Mouse (Mus musculus) T-helper 2 cell (primary cell): ENCODE data around the gene Cd81.

Experiments
- in situ Hi-C: fragments of 300-600 bp; cut with MboI, MseI; formaldehyde crosslinking; loops from one replicate; pipeline ENCODE4 v1.15.1; 2025; ENCODE audit warnings: high pct_unique_total_duplicates

The Cd81 gene

DNA sequence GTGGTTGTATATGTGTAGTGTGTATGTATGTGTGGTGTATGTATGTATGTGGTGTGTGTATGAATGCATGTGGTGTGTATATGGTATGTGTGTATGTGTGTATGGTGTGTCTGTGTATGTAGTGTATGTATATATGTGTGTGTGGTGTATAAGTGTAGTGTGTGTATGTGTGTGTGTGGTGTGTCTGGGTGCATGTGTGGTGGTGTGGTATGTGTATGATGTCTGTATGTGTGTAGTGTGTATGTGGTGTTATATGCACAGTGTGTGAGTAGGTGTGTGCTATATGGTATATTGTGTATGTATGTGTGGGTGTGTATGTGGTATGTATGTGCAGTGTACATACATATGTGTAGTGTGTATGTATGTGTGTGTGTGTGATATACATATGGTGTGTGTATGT is 32.5 kb upstream of the Cd81 start:
- in situ Hi-C loops = no loop called here

DNA sequence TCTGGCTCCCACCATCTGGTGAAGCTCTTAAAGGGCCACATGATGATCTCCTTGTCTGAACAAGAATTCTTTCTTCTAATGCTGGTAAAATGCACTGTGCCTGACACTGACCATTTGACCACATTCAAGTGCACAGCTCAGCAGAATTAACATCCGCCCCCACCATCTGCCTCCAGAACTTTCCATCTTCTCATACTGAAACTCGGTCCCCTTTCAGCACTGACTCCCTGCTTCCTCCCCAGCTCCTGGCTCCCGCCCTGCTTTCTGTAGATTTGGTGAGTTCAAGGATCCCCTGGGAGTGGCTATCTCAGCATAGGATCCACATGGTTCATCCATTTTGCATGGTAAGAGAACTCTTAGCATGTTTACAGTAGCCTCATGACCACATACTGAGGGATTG is 31.8 kb upstream of the Cd81 start:
- in situ Hi-C loops = no loop called here

DNA sequence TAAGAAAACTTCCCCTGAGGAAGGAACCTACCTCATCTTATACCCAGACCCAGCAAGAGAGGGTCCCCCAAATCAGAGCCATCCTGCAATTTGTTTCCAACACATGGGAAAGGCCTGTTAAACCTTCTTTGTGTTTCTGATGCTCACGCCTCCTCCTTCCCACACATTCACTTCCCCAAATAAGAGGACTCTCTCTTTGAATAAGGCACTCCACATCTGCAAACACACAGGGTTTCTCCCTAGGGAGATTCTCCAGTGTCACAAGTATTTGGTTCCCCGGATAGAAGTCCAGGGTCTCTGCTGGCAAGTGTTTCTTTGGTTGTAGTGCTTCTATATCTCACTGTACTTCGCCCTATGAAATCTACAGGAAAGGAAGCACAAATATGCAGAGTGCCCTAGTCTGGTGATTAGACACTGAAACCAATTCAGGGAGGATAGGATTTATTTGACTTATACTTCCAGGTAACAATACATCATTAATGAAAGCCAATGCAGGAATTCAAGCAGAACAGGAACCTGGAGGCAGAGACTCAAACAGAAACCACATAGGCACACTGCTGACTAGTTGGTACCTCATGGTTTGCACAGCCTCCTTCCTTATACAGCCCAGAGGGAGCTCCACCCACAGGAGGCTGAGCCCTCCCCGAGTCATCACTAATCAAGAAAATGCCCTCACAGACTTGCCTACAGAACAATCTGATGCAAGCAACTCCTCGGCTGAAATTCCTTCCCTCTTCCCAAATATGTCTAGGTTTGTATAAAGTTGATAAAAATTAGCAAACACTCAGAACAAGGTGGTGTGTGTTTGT is 31.0 kb upstream of the Cd81 start:
- in situ Hi-C loops = no loop called here

DNA sequence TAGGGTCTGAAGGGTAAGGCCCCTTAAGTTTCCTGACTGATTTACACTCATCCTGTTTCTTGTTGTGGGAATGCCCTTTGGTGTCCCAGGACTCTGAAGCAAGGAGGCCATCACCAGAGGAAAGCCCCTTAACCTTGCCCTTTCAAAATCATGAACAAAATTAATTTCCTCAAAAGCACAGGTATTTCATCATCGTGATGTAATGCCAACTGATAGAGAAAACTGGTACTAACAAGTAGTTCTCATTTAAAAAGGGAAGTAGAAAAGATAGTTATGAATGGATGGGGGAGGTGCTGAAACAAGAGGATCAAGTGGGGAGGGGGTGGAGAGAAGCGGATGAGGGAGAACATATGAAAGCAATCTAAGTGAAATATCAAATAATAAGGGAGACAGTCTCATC is 29.0 kb upstream of the Cd81 start:
- in situ Hi-C loops = no loop called here

DNA sequence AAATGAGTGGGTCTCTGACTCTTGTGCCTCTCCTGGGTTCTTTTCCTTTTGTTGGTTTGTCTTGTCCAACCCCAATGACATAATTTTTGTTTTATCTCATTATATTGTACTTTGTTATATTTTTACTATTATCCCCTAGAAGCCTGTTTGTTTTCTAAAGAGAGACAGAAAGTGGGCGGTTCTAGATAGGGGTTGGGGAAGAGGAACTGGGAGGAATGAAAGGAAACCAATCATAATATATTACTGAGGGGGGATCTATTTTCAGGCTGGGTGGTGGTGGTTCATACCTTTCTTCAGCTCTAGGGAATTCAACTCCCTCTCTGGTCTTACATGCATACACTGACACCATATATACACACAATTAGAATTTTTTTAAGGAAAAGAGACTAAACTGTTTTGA is 28.2 kb upstream of the Cd81 start:
- in situ Hi-C loops = no loop called here

DNA sequence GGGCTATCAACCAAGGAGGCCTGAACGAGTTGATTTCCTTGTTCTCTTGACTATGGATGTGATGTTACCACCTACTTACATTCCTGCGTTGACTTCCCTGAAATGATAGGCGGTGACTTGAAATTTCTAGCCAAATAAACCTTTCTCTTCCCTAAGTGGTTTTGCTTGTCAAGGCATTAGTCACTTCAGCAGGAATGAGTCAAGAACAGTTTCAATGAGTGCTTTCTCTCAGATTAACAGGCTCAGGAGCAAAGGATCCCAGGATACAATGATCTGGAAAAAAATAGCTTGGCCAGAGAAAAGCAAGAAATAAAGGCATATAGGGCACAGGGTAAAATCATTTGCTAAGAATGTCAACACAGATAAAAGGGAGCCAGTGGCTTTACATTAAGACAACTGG is 27.0 kb upstream of the Cd81 start:
- in situ Hi-C loops = no loop called here

DNA sequence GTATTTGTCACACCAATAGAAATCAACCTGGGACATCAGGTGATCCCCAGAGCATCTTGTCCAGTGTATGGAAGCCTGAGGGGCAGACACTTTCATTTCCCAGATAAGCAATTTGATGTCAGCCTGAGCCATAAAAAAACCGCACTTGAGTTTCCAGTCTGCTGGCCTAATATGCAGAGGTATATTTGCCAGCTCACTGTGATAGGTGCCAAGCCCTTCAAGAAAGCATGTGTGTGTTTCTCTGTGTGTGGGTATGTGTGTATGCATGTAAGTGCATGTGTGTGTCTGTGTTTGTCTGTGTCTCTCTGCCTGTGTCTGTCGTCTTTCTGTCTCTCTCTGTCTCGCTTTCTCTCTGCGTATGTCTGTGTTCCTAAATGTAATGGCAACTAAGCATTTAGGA is 25.3 kb upstream of the Cd81 start:
- in situ Hi-C loops = no loop called here

DNA sequence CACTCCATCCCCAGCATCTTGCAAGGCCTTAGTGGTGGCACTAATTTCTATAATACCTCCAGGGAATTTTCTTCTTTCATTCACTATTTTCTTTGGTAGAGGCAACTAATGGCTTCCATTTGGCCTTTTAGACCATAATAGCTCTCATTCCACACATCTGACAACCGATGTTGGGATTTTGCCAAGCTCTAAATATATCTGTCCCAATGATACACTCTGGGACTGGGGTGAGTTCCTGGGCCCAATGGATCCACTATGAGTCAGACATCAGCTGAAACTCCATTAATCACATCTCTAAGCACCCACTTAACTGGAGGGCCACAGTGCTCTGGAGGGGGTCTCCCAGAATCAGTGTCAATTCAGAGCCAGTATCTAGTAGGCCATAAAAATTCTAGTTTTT is 20.7 kb upstream of the Cd81 start:
- in situ Hi-C loops = no loop called here

DNA sequence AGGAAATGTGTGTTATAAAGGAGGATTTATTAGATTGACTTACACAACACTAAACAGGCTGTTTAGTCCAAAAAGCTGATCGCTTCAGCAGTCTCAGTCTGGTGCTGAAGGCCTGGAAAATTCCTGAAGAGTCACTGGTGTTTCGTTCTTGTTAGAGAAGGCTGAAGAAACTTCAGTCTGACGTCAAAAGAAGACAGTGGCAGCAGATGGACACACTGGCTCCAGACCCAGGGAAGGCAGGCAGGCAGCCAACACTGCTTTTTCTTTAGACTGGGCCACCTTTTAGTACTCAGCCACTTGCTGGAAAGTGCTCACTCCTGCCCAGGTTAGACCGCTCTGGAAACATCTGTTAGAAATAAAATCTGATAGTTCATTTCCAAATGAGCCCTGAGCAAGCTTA is 19.0 kb upstream of the Cd81 start:
- in situ Hi-C loops = no loop called here

DNA sequence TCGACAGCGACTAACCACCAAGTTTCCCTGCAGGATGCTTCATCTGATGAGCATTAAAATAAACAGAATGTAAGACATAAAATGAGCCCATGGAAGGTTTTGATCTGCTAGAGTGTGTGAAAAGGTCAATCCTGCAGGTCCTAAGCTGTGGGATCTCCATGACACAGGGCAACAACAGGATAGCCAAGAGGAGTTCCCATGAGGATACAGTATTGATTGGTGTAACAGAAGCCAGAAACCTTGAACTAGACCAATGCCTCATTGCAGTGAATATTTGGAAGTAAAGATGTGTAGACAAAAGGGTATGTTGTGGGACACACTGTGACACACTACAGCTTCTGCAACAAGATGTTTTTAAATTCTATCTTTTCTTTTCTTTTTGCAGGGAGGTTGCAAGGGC is 18.4 kb upstream of the Cd81 start:
- in situ Hi-C loops = no loop called here

DNA sequence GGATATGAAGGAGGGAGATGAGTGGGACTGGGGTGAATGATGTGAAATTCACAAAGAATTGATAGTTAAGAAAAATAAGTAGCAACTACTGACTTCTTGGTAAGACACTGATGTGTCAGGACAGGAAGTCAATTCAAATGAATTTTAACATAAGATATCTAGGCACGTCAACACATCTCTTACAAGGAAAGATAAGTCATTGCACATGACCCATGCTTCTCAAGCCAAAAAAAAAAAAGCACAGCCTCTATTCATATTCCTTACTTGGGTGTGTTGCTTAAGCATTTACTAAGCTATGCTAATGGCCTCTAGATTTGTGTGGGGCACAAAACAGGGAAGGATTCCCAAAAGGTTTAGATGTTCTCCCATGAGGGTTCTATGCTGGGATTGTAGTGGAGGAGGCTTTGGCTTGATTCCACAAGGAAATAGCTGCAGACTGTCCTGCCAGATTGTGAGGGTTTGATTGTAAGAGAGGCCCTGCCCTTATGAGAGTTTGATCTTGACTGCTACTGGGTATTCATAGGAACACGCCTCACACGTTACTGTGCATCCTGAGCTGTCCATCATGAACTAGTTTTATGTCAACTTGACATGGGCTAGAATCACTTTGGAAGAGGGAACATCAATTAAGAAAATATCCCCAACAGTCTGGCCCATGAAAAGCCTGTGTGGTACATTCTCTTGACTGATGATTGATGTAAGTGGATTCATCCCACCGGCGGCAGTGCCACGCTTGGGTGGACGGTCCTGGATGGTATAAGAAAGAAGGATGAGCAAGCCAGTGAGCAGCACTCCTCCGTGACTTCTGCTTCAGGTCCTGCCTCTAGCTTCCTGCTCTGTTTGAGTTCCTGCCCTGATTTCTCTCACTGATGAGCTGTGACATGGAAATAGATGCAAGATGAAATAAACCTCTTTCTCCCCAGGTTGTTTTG is 17.8 kb upstream of the Cd81 start:
- in situ Hi-C loops = no loop called here

DNA sequence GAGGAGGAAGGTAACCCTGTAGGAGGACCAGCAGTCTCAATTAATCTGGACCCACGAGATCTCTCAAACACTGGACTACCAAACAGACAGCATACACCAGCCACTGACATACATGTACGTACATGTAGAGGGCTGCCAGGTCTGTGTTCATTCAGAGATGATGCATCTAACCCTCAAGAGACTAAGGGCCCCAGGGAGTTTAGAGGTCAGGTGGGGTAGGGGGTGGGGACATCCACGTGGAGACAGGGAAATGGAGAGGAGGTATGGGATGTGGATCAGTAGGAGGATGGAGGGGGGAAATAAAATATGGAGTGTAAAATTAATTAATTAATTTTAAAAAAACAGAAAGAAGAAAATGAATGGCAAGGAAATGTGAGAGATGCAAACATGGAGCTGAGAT is 15.8 kb upstream of the Cd81 start:
- in situ Hi-C loops = no loop called here

DNA sequence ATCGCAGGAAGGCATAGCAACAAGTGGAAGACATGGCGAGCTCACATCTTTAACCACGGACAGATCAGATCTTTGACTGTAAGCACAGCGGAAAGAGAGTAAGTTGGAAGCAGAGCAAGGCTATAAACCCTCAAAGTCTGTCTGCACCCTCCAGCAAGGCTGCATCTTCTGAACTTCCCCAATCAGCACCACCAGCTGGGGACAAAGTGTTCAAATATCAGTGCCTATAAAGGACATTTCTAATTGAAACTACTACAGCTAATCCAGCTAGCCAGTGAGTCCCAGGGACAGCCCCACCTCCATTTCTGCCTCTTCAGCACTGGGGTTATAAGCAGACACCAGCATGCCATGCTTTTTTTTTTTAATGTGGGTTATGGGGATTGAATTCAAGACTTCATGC is 15.2 kb upstream of the Cd81 start:
- in situ Hi-C loops = no loop called here

DNA sequence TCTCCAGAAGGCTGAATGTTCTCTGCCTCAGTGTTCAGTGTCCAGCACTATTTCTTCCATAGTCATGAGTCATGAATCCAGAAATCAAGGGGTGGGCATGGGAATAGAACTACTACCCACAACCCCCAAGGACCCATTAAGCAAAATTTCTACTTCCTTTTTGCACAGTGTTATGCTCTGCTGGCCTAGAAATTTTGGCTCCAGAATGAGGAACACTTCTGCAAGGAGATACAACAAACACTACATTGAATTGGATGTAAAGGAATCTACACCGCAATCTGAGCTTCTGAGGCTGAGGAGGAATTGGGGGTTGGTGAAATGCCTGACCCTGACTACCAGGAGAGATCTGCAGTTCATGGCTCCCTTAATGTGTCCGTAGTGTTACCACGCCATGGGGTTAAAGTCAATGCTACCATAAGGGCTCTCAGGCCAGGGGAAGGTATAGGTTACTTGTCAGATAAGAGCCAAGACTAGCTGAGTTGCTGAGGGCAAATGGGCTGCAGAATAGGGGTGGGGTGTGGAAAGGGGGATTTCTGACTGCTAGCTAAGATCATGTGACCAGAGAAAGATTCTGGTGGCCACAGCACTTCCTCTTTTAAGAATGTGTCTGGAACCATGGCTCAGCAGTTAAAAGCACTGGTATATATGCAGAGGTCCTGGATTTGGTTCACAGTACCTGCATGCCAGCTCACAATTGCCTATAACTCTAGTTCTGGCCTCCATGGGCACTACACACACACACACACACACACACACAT is 14.2 kb upstream of the Cd81 start:
- in situ Hi-C loops = no loop called here

DNA sequence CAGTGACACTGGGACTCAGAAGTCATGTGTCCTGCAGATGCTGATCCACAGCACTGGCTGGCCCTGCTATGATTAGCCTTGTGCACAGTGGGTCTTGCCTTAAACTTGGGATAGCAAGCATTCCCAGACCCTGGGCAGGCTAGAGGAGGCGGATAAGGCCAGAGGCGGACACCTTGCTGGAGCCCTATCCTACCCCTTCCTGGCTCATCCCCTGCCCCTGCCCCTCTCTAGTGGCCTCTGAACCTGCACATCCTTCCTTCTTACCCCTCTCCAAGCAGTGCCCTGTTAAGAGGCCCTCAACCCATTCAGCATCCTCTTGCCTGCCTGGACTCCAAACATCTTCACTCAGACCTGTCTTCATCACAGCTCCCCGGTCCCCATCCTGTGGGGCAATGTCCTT is 12.0 kb upstream of the Cd81 start:
- in situ Hi-C loops = no loop called here

DNA sequence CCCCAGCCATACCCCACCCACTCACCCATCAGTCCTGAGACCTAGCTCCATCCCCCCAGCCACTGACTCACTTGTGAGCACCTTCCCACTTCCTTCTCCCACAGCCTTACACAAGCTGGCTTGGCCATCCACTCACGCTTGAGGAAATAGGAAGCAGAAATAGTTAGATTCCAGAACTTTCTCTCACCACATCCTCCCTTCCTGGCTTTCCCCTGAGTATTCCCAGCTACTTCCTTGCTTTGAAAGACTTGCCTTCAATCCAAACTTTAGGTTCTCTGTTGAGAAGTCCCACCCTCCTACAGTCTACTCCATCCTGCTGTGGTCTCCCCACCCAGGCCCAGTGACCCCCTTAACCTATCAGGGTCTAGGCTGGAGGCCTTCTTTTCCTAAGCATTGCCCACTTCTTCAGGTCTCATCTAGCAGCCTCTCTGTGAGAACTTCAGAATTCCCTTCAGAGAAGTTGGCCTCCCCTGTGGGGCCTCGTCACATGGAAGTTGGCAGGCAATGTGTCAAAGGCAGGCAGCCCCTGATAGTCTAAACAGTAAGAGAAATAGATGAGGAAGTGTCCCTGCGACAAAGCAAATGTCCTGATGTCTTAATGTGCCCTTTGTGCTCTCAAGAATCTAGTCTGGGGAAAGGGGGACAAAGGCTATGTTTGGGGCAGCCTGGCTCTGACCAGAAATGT is 11.3 kb upstream of the Cd81 start:
- in situ Hi-C loops = no loop called here

DNA sequence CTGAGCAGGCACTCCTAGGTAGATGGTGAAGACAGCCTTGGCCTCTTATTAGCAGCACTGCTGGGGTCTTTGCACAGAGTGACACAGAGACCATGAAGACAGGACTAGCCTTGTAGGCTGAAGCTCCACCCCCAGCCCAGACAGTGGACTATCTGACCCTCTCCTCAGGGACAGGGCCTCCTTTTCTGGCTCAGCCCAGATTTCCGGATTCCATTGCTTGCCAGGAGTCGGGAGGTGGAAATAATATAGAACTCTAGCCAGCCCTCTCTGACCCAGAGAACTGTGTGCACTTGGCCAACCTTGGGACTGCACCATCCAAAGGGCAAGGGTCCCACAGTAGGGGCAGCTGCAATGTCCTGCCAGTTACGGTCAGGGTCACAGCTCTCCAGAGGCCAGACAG is 10.4 kb upstream of the Cd81 start:
- in situ Hi-C loops = no loop called here

DNA sequence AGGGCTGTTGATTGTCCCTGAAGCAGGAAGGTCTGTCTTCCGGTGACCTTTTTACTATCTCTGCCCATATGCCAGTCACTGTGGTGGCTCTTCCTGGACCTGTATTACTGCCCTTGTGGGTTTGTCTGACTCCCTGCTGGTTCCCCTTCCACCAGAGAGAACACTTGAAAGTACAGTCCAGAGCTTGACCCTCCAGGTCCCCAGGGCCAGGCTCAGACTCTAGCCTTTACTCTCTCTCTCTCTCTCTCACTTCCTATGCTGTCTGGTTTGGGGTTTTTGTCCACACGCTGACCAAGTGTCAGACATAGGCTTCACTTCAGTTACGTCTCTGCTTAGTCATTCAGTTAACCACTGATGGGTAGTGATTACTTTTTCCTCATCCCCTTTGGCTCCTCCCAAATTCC is 9.6 kb upstream of the Cd81 start:
- in situ Hi-C loops = no loop called here

DNA sequence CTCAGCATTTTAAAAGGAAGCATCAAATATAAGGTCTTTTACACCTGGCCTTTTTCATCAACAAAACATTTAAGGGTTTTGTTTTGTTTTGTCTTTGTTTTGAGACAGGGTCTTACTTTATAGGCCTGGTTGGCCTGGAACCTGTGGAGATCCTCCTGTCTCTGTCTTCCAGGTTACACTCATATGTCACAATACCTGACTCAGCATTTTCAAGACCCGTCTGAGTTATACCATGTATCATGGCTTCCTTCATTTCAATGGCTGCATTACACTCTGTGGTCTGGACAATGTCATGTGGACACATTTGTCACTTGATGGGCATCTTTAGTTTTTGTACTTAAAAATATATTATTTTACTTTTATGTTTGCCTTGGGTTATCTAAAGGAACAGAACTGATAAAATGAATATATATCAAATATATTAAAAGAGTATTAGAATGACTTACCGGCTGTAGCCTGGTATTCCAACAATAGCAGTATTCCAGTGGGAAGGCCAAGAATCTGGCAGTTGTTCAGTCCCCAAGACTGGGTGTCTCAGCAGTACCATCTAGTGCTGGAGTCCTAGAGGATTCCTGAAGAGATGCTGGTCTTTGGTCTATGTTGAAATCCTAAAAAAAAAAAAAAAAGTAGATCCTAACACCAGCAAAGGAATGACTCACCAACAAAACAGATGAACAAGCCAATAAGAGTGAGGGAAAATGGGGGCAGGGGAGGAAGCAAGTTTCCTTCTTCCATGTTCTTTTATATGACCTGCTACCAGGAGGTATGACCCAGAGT is 8.3 kb upstream of the Cd81 start:
- in situ Hi-C loops = no loop called here

DNA sequence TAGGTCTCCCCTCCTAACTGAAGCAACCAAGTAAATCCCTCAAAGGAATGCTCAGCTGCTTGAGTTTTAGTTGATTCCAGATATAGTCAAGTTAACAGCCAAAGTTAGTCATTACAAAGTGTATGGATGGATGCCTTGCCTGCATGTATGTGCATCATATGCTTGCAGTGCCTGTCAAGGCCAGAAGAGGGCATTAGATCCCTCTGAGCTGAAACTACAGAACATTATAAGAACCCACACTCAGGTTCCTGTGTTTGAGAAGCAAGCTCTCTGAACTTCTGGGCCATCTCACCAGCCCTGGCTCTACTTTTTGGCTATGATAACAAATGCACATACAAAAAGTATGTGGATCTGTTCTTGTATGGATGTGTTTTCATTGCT is 7.7 kb upstream of the Cd81 start:
- in situ Hi-C loops = no loop called here

DNA sequence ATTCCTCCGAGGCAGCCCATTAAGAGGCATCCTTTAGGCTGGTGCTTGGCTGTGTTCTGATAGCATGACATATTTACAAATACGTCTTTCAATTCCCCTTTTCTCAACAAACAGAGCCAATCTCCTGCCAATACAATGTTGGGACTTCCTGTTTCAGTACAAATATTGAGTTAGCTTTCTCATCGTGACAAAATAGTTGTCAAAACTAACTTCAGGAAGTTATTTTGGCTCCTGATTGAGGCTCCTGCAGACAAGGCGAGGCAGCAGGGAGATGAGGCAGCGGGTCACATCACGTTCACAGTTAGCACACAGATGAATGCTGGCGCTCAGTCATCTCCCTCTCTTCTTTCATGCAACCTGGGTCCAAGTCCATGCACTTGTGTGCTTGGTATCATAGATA is 6.2 kb upstream of the Cd81 start:
- in situ Hi-C loops = no loop called here
